Mouse (Mus musculus) embryonic facial prominence, embryonic 11.5 days (tissue): ENCODE measurements around the gene Wdr74. TPM values are rescaled to one million over a fixed set of nuclear protein-coding genes. Genes with fewer than 3 reads are reported as not detected.

Experiments used
- ATAC-seq: fragments of 200-750 bp; cut with Nextera tagmentation; replicated peaks from 2 replicates; pipeline ENCODE4 v1.8.0; 2017; ENCODE audit warnings: low read depth; ENCODE audit not compliant: insufficient number of reproducible peaks, low FRiP score, low TSS enrichment
- DNase-seq: peaks from one replicate; pipeline ENCODE4 v3.0.0-alpha.2; 2015; ENCODE audit warnings: low spot score
- H3K27ac ChIP-seq: fragments of 300-500 bp; sonication (generic); replicated peaks from 2 replicates; pipeline ENCODE4 v1.5.1; 2014; ENCODE audit warnings: mild to moderate bottlenecking, low read depth, low read length, control low read depth
- H3K27me3 ChIP-seq: fragments of 300-500 bp; sonication (generic); 2 replicates; pipeline ENCODE4 v1.6.1; 2014; ENCODE audit warnings: mild to moderate bottlenecking, low read length, moderate library complexity, mixed read lengths; ENCODE audit not compliant: control insufficient read depth, insufficient read depth
- H3K36me3 ChIP-seq: fragments of 300-500 bp; sonication (generic); replicated peaks from 2 replicates; pipeline ENCODE4 v1.6.1; 2014; ENCODE audit warnings: low read depth, mild to moderate bottlenecking, low read length, moderate library complexity, mixed read lengths; ENCODE audit not compliant: control insufficient read depth, insufficient read depth
- H3K4me1 ChIP-seq: fragments of 300-500 bp; sonication (generic); 2 replicates; pipeline ENCODE4 v1.6.1; 2014; ENCODE audit warnings: low read length, mixed read lengths; ENCODE audit not compliant: control insufficient read depth, insufficient read depth
- H3K4me2 ChIP-seq: fragments of 300-500 bp; sonication (generic); 2 replicates; pipeline ENCODE4 v1.6.1; 2014; ENCODE audit warnings: low read depth, mild to moderate bottlenecking, control low read depth, low read length, moderate library complexity
- H3K4me3 ChIP-seq: fragments of 300-500 bp; sonication (generic); 2 replicates; pipeline ENCODE4 v1.5.1; 2014; ENCODE audit warnings: low read depth, low read length, control low read depth
- H3K9ac ChIP-seq: fragments of 300-500 bp; sonication (generic); replicated peaks from 2 replicates; pipeline ENCODE4 v1.6.1; 2014; ENCODE audit warnings: mild to moderate bottlenecking, control low read depth, low read length
- H3K9me3 ChIP-seq: fragments of 300-500 bp; sonication (generic); replicated peaks from 2 replicates; pipeline ENCODE4 v1.6.1; 2016; ENCODE audit warnings: mild to moderate bottlenecking, low read length, inconsistent platforms, mixed read lengths; ENCODE audit not compliant: control insufficient read depth
- WGBS: fragments of 180-500 bp; shearing (Covaris S2); extraction: QIAGEN DNeasy Blood & Tissue Kit; methylation state at CpG from one replicate; pipeline ENCODE4 v1.1.7; 2014; 5-methylcytosine and 5-hydroxymethylcytosine counted together
- polyA plus RNA-seq: library from polyadenylated mRNA; unstranded; fragments of >200 nt; fragmentation: Nextera tagmentation; extraction: Ambion mirVana; gene quantifications from 2 replicates; pipeline ENCODE4 v1.2.1, GENCODE M21; 2014

Wdr74 gene
- polyA plus RNA-seq, 1 experiment from 2014 or later, result 91.0 TPM

DNA sequence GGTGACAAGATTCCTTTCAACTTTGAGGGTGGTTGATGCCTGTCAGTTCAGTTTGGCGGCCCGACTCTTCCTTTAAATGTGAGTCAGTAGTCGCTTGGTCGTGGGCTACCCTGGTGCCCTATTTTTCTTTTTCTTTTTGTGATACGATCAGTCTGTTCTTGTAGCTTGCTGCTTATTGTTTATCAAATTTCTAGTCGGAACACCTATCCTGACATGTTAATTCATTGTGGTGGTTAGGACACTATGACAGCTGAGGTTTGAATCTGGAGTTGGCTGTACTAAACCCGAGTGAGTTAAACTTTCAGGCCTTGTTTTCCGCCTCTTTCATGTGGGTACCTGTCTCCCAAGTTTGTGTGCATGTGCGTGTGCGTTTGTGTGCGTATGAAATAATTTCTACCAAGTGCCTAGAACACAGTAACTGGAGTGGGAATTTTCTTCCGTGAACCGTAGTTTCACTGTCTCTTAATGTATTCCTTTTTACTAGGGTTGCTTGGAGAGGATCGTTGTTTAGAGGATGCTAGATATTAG lies 21.9 kb downstream of the Wdr74 start:
- no peaks in the 10 kb centered on the region for H3K9me3 ChIP-seq
- H3K27ac ChIP-seq, result peak overlapping the region; percentile 85
- WGBS, result 7% methylated on average over 14 of the region's 14 CpGs
- peaks cover 7% of the 10 kb centered on the region for H3K36me3 ChIP-seq
- H3K27me3 ChIP-seq, result no peaks in the 10 kb centered on the region
- peak overlapping the region; percentile 95 for H3K9ac ChIP-seq
- DNase-seq, result no peak
- peak overlapping the region; percentile 71 for H3K4me2 ChIP-seq
- no peaks in the 10 kb centered on the region for H3K4me1 ChIP-seq
- H3K4me3 ChIP-seq, result peak overlapping the region; percentile 96
- ATAC-seq, result no peak

- Histone ChIP-seq H3K36me3 (peaks cover 11% of the 10 kb centered on the region), H3K9me3 (no peaks in the 10 kb centered on the region), H3K4me2 (no peak overlapping the region; the same call in 1 of the 2 replicates), H3K4me3 (no peak overlapping the region), H3K9ac (no peak overlapping the region), H3K27ac (no peak overlapping the region), H3K27me3 (no peaks in the 10 kb centered on the region), H3K4me1 (no peaks in the 10 kb centered on the region)
- no peak for ATAC-seq
- WGBS, result 83% methylated on average over 2 of the region's 2 CpGs
- no peak for DNase-seq
Observed at GRCm38 (mm10) chr19:8758899-8759298, 23.3 kb downstream of the Wdr74 start.

DNA sequence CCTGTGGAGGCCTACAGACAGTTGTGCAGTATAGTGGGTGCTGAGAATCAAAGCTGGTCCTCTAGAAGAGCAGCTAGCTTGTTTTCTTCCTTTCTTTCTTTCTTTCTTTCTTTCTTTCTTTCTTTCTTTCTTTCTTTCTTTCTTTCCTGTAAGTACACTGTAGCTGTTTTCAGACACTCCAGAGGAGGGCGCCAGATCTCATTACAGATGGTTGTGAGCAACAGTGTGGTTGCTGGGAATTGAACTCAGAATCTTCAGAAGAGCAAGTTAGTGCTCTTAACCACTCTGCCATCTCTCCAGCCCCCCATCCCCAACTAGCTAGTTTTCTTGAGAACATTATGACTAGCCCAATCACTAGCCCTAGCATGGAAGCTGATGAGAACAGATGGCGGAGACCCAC lies 25.1 kb downstream of the Wdr74 start:
- WGBS, result 85% methylated on average over 2 of the region's 2 CpGs
- ATAC-seq, result no peak
- Histone ChIP-seq H3K36me3 (peaks cover 17% of the 10 kb centered on the region), H3K27me3 (no peaks in the 10 kb centered on the region), H3K4me3 (no peak overlapping the region), H3K4me1 (no peaks in the 10 kb centered on the region), H3K27ac (no peak overlapping the region), H3K4me2 (no peak overlapping the region), H3K9me3 (no peaks in the 10 kb centered on the region), H3K9ac (no peak overlapping the region)
- DNase-seq, result no peak

DNA sequence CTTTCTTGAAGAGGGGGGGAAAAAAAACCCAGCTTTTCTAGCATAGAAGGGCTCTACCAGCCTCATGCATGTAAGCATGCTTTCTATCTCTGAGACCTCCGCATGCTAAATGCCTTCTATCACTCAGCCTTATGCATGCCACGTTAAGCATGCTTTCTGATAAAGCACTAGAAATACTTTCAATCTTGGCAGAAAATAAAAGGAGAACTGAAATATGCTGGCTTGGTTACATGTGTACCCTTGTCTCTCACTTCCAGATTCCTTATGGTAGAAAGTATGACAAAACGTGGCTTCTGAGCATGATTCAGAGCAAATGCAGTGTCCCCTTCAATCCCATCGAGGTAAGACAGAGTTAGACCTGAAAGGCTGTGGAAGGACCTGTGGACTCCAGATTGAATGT lies 27.6 kb downstream of the Wdr74 start:
- Histone ChIP-seq H3K4me3 (no peak overlapping the region), H3K9ac (no peak overlapping the region), H3K9me3 (no peaks in the 10 kb centered on the region), H3K27me3 (no peaks in the 10 kb centered on the region), H3K36me3 (peaks cover 27% of the 10 kb centered on the region), H3K4me2 (no peak overlapping the region), H3K4me1 (no peaks in the 10 kb centered on the region), H3K27ac (no peak overlapping the region)
- WGBS, result 95% methylated on average over 4 of the region's 4 CpGs
- DNase-seq, result no peak
- no peak for ATAC-seq

- Histone ChIP-seq H3K4me1 (no peaks in the 10 kb centered on the region), H3K9ac (no peak overlapping the region), H3K27ac (no peak overlapping the region), H3K36me3 (peaks cover 31% of the 10 kb centered on the region), H3K9me3 (no peaks in the 10 kb centered on the region), H3K4me2 (no peak overlapping the region), H3K27me3 (no peaks in the 10 kb centered on the region), H3K4me3 (no peak overlapping the region)
- no peak for DNase-seq
- 96% methylated on average over 9 of the region's 9 CpGs for WGBS
- ATAC-seq, result no peak; the same call in 1 of the 2 replicates
Observed at GRCm38 (mm10) chr19:8765562-8765961, 29.9 kb downstream of the Wdr74 start.

DNA sequence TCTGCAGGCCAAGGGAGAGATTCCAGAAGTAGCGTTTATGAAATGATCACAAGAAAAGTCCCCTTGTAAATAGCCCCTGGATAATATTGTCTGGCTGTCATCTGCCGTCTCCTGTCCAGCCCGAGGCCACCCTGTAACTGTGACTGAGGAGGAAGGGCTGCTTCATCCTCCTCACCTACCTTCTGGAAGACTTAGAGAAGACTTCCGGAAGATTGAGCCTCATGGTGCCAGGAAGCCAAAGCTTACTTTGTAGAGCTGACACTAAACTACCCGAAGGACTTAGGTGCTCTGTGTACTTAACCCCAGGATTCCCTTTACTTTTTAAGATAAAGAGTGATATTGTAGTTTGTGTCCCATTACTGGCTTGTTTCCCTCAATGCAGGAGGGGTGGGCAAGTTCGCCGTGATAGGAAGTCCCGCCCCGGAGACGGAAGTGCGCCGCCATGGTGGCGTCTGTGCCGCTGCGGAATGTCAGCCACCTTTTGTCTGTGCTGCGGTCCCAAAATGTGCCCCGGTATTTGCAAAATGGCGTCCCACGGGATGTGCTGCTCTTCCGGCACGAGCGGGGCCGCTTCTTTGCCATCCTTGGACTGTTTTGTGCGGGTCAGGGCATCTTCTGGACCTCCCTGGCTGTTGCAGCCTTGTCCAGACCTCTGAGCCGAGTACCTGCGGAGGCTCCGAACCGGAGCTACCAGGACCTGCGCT lies 35.1 kb downstream of the Wdr74 start, which contains the start of gene Tmem223:
Gene Tmem223, plus strand, starts transcription at position 430 of the 704 bp plus-strand sequence.
- DNase-seq (peak; percentile 80), ATAC-seq (no peak)
- peak within 1 kb of the TSS; percentile 56 for H3K4me2 ChIP-seq
- H3K9me3 ChIP-seq, result no peaks in the 10 kb centered on the region
- H3K9ac ChIP-seq, result peak within 1 kb of the TSS; percentile 96
- peak within 1 kb of the TSS; percentile 75 for H3K27ac ChIP-seq
- peaks cover 15% of the 10 kb centered on the region for H3K36me3 ChIP-seq
- H3K4me3 ChIP-seq, result peak within 1 kb of the TSS; percentile 74
- 19% methylated on average over 29 of the region's 29 CpGs for WGBS
- H3K27me3 ChIP-seq, result no peaks in the 10 kb centered on the region
- no peaks in the 10 kb centered on the region; the same call in 1 of the 2 replicates for H3K4me1 ChIP-seq

GRCm38 (mm10) chr19:8772996-8773395 lies 37.4 kb downstream of the Wdr74 start:
- Histone ChIP-seq H3K9me3 (no peaks in the 10 kb centered on the region), H3K27ac (no peak overlapping the region), H3K27me3 (no peaks in the 10 kb centered on the region), H3K4me3 (no peak overlapping the region), H3K36me3 (peaks cover 4% of the 10 kb centered on the region; the same call in 1 of the 2 replicates), H3K4me2 (no peak overlapping the region; the same call in 1 of the 2 replicates), H3K4me1 (no peaks in the 10 kb centered on the region; the same call in 1 of the 2 replicates), H3K9ac (no peak overlapping the region; the same call in 1 of the 2 replicates)
- DNase-seq (no peak), ATAC-seq (no peak)
- 89% methylated on average over 5 of the region's 5 CpGs for WGBS

DNA sequence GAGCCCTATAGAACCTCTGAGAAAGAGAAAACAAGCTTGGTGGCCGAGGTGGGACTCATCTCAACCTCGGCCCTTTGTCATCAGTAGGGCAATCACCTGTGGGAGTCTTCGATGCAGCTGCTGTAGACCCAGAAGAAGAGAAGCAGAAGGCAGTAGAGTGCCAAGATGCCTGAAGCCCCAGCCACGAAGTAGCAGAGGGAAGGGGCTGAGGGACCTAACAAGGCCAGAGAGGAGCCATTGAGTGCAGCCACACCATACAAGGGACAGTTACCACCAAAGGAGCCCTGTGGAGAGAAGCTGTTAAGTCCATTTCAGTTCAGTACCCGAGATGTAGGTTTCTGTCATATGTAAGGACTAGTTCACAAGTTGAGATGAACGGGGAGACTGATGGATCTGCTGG lies 37.8 kb downstream of the Wdr74 start:
- no peak for DNase-seq

More for the DNA sequence above, 37.8 kb downstream of the Wdr74 start:
- ATAC-seq, result no peak
- Histone ChIP-seq H3K9me3 (no peaks in the 10 kb centered on the region), H3K4me1 (no peaks in the 10 kb centered on the region; the same call in 1 of the 2 replicates), H3K36me3 (peaks cover 4% of the 10 kb centered on the region; the same call in 1 of the 2 replicates), H3K4me3 (peak overlapping the region; percentile 74), H3K4me2 (peak overlapping the region; percentile 99), H3K9ac (peak overlapping the region; percentile 29; the same call in 1 of the 2 replicates), H3K27me3 (no peaks in the 10 kb centered on the region), H3K27ac (no peak overlapping the region)
- WGBS, result 66% methylated on average over 6 of the region's 6 CpGs
